Mouse (Mus musculus) left cerebral cortex, adult 6 months (tissue): ENCODE results near the gene Tulp4. TPM values are rescaled to one million over a fixed set of nuclear protein-coding genes. Genes with fewer than 3 reads are reported as not detected.

Experiments used
- long read RNA-seq, 2 experiments: library from polyadenylated mRNA; unstranded; transcript quantifications; one replicate each; pipeline ENCODE4 v2.0.0; 2019 to 2020
- polyA plus RNA-seq: library from polyadenylated mRNA; unstranded; fragments of <200 nt; fragmentation: Nextera tagmentation; gene quantifications from 2 replicates; pipeline ENCODE4 v1.2.3, GENCODE M21; 2021

Gene Tulp4
- 32.9 and 73.0 TPM in 2 replicates for polyA plus RNA-seq
- long read RNA-seq, experiment 1, full-length matches to known transcripts, result 10 of 95 reads
- long read RNA-seq, experiment 1, partial matches to known transcripts, result 20 of 95 reads
- long read RNA-seq, experiment 1, other reads (novel, unspliced or antisense), result 65 of 95 reads
- long read RNA-seq, experiment 2, transcript Tulp4-212 (2 exons, 1,718 nt), result major isoform, 7 of 62 reads
- long read RNA-seq, experiment 2, partial matches to known transcripts, result 9 of 62 reads
- long read RNA-seq, experiment 2, other reads (novel, unspliced or antisense), result 46 of 62 reads

DNA sequence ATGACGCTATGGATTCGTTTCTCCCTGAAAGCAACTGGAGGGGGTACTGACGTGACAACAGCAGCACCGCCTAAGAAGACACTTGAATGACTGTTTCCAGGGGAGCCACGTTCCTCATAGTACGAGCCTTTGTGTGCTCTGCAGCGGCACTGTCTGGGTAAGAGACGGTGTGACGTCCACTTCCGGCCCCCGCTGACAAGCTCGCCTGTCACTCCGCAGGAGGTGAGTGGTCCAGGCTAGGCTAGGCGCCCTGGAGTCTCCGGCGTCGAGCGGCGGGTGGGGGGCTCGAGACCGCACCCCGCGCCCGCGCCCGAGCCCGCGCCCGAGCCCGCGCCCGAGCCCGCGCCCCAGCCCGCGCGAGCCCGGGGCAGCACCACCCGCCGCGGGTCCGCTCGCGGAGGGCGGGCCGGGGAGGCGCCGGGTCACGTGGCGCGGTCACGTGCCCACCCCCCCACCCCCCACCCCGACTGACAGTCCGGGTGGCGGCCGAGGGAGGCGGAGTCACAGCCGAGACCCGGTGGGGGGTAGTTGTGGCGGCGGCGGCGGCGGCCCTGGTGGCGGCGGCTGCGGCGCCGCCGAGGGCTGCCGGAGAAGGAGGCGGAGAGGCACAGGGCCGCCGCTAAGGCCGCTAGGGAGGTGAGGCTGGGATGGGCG is at the start of gene Tulp4:
Tulp4 (plus strand) TSS at position 77 of the 654 bp plus-strand sequence.

DNA sequence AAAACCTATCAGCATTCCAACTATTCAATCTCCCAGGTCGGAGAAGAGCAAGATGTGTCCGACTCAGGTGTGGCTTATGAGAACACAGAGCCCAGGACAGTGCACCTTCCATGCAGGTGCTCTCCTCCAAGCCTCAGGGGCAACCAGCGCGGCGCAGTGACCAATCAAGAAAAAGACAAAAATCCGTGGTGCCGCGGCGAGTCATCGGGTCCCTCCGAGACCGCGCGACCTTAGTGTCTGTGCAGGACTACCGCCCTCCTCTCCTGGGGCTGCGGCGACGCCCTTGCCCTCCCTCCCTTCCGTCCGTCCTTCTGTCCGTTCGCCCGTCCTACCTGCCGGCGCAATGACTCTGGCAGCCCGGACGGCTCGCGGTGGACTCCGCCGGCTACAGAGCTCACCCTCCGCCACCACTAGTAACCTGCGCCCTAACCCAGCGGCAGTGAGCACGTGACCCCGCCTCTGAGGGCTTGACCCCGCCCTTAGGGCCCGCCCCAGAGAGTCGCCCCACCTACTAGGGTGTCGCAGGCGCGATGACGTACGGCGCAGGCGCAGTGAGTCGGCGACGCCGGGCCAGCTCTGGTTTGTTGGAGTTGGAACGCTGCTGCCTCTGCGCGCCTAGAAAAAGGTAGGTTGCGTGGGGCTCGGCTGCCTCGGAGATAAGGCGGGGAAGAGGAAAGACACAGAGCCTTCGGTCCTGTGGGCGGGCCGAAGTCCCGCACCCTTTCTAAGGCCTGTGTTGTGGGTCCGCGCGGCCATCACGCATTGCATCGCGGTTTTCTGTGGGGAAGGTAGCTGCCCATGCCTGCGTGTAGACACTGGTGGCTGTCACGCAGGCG is 26.7 kb upstream of the Tulp4 start, which contains the start of the genes Serac1 and Gtf2h5:
Serac1 (minus strand) TSS at position 455 of the 836 bp plus-strand sequence.
Gtf2h5 (plus strand) TSS at position 500 of the 836 bp plus-strand sequence.

DNA sequence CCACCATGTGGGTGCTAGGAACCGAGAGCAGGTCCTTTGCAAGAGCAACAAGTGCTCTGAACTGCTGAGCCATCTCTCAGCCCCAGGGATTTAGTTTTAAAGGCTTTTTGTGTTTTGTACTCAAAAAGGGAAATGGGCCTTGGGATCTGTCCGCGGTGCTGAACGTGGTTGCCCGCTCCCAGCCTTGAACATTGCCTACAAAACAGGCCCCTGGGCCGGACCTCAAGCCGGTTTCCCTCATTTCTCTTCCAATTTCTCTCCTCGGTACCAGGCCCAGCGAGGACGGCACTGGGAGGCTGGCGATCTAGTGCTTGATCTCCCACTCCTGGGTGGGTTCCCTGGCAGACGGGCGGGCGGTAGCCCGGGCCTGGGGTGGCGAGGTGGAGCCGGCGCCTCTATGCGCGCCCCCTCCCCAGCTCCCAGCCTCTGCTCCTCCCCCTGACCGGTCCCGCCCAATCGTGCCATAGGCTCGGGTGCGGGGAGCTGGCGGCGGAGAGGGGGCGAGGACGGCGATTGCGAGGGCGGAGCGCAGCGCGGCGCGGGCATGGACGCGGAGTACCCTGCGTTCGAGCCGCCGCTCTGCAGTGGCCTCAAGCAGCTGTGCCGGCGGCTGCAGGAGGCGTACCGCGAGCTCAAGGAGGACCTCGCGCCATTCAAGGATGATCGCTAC is 150.3 kb downstream of the Tulp4 start, which contains the start of gene Tmem181a:
Tmem181a (plus strand) TSS at position 461 of the 670 bp plus-strand sequence.

Other genes with a start within 250 kb of the Tulp4 start
- gene Synj2, start 165.2 kb upstream of the Tulp4 start, polyA plus RNA-seq, result 18.2 and 18.3 TPM in 2 replicates
- gene Serac1, start 26.7 kb upstream of the Tulp4 start, polyA plus RNA-seq, result 2.3 and 2.6 TPM in 2 replicates
- 190 and 255 TPM in 2 replicates for gene Gtf2h5, start 26.7 kb upstream of the Tulp4 start, polyA plus RNA-seq
- gene Tmem181a, start 150.4 kb downstream of the Tulp4 start, polyA plus RNA-seq, result 34.0 and 46.1 TPM in 2 replicates
- 5.6 and 13.6 TPM in 2 replicates for gene Dynlt1a, start 211.1 kb downstream of the Tulp4 start, polyA plus RNA-seq